Mouse (Mus musculus): ENCODE measurements at regions not wholly inside any gene's neighbourhood (a gene's known extent, or its start where the extent isn't known, plus 50 kb on each side); places are given as distances from the start of the nearest gene placed in this dataset.

DNA sequence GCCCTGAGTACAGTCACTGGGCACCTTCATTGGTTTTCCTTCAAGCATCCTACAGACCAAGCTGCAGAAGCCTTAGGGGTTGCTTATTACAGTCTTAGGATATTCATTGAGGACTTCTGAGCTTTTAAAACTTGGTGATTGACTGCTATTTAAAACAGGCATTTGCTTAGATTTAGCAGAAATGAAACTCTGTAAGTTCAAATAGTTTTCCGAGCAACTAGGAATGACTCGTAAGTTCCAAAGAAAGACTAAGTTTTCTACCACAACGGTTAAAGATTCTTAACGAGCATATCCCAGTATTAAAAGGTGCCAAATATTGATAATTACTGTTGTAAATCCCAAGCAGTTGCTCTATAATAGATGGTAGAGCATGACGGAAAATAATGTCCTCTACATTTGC, 71.3 kb upstream of the Ankrd50 start:
- H3K9me3 ChIP-seq (ENCODE audit: control insufficient read depth, low read length) = no peaks in the 10 kb centered on the region
- no peak overlapping the region for H3K4me3 ChIP-seq (replicated peaks; ENCODE audit: low read length)
- H3K27ac ChIP-seq (replicated peaks; ENCODE audit: low read depth, low read length) = no peak overlapping the region
- no peaks in the 10 kb centered on the region for H3K27me3 ChIP-seq (ENCODE audit: control insufficient read depth, insufficient read depth, low read length)
- H3K4me1 ChIP-seq (ENCODE audit: control insufficient read depth, insufficient read depth, low read length) = no peaks in the 10 kb centered on the region
- no peaks in the 10 kb centered on the region for H3K36me3 ChIP-seq (ENCODE audit: control insufficient read depth, insufficient read depth, low read length)
- ATAC-seq (ENCODE audit: low FRiP score, low read depth) (no peak), DNase-seq (ENCODE audit: low spot score) (no peak)
- 76% methylated on average over 5 of the region's 5 CpGs for WGBS
- no peak overlapping the region for H3K4me2 ChIP-seq (replicated peaks; ENCODE audit: low read depth, low read length, severe bottlenecking)
- no peak overlapping the region for H3K9ac ChIP-seq (ENCODE audit: low read depth, low read length, severe bottlenecking)
- TF ChIP-seq POLR2A (IDR thresholded peaks at IDR 0.05; ENCODE audit: borderline replicate concordance, extremely low read depth, insufficient read depth, insufficient read length) = no peak

GRCm38 (mm10) chr3:38553470-38554043, 68.9 kb upstream of the Ankrd50 start:
- H3K9ac ChIP-seq (ENCODE audit: low read depth, low read length, severe bottlenecking) = no peak overlapping the region
- TF ChIP-seq POLR2A (IDR thresholded peaks at IDR 0.05; ENCODE audit: borderline replicate concordance, extremely low read depth, insufficient read depth, insufficient read length) = no peak
- no peaks in the 10 kb centered on the region for H3K27me3 ChIP-seq (ENCODE audit: control insufficient read depth, insufficient read depth, low read length)
- no peaks in the 10 kb centered on the region for H3K4me1 ChIP-seq (ENCODE audit: control insufficient read depth, insufficient read depth, low read length)
- H3K4me3 ChIP-seq (replicated peaks; ENCODE audit: low read length) = no peak overlapping the region
- no peak for ATAC-seq (ENCODE audit: low FRiP score, low read depth)
- no peak for DNase-seq (ENCODE audit: low spot score)
- no peak overlapping the region for H3K27ac ChIP-seq (replicated peaks; ENCODE audit: low read depth, low read length)
- no peaks in the 10 kb centered on the region for H3K9me3 ChIP-seq (ENCODE audit: control insufficient read depth, low read length)
- H3K4me2 ChIP-seq (replicated peaks; ENCODE audit: low read depth, low read length, severe bottlenecking) = no peak overlapping the region
- 87% methylated on average over 4 of the region's 4 CpGs for WGBS
- no peaks in the 10 kb centered on the region for H3K36me3 ChIP-seq (ENCODE audit: control insufficient read depth, insufficient read depth, low read length)

DNA sequence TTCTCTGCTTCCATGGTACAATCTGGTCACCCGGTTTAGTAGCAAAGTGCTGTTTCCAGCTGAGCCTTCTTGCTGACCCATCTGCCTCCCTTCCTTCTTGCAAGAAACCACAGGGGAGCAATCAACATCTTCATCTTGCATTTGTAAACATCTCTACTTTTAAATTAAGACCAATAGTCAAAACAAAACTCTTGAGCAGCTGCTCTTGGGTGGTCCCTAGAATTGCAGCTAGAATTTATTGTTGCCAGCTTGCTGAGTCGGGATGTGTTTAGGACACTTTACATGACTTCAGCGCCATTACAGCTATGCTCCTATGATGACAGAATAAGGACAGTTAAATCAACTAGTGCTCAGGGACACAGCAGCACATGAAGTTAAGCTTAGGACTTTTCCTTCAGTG, 62.4 kb upstream of the Ankrd50 start:
- no peak for ATAC-seq (ENCODE audit: low FRiP score, low read depth)
- no peaks in the 10 kb centered on the region for H3K27me3 ChIP-seq (ENCODE audit: control insufficient read depth, insufficient read depth, low read length)
- H3K9me3 ChIP-seq (ENCODE audit: control insufficient read depth, low read length) = no peaks in the 10 kb centered on the region
- no peak overlapping the region for H3K4me3 ChIP-seq (replicated peaks; ENCODE audit: low read length)
- H3K9ac ChIP-seq (ENCODE audit: low read depth, low read length, severe bottlenecking) = no peak overlapping the region
- WGBS = 54% methylated on average over 3 of the region's 3 CpGs
- no peak for TF ChIP-seq POLR2A (IDR thresholded peaks at IDR 0.05; ENCODE audit: borderline replicate concordance, extremely low read depth, insufficient read depth, insufficient read length)
- no peak overlapping the region for H3K4me2 ChIP-seq (replicated peaks; ENCODE audit: low read depth, low read length, severe bottlenecking)
- no peak for DNase-seq (ENCODE audit: low spot score)
- H3K4me1 ChIP-seq (ENCODE audit: control insufficient read depth, insufficient read depth, low read length) = no peaks in the 10 kb centered on the region
- H3K36me3 ChIP-seq (ENCODE audit: control insufficient read depth, insufficient read depth, low read length) = no peaks in the 10 kb centered on the region
- no peak overlapping the region for H3K27ac ChIP-seq (replicated peaks; ENCODE audit: low read depth, low read length)

DNA sequence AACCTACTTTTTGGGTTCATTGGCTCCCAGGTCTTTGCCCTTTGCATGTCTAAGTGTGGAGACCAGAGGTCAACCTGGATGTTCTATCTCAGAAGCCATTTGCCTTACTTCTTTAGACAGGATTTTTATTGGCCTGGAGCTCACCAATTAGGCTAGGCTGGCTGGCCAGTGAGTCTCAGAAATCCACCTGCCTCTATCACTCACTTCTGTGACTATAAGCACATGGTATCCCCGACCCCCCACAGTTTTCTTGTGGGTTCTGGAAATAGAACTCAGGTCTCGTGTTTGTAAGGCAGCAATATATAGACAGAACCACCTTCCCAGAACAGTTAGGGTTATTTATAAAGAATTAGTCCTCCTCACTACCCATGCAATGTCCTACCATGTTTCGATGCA, 60.9 kb upstream of the Ankrd50 start:
- TF ChIP-seq POLR2A (IDR thresholded peaks at IDR 0.05; ENCODE audit: borderline replicate concordance, extremely low read depth, insufficient read depth, insufficient read length) = no peak
- no peak overlapping the region for H3K4me3 ChIP-seq (replicated peaks; ENCODE audit: low read length)
- no peaks in the 10 kb centered on the region for H3K9me3 ChIP-seq (ENCODE audit: control insufficient read depth, low read length)
- ATAC-seq (ENCODE audit: low FRiP score, low read depth) (no peak), DNase-seq (ENCODE audit: low spot score) (no peak)
- H3K9ac ChIP-seq (ENCODE audit: low read depth, low read length, severe bottlenecking) = no peak overlapping the region
- no peaks in the 10 kb centered on the region for H3K27me3 ChIP-seq (ENCODE audit: control insufficient read depth, insufficient read depth, low read length)
- WGBS = 72% methylated on average over 3 of the region's 3 CpGs
- H3K4me2 ChIP-seq (replicated peaks; ENCODE audit: low read depth, low read length, severe bottlenecking) = no peak overlapping the region
- no peaks in the 10 kb centered on the region for H3K36me3 ChIP-seq (ENCODE audit: control insufficient read depth, insufficient read depth, low read length)
- no peak overlapping the region for H3K27ac ChIP-seq (replicated peaks; ENCODE audit: low read depth, low read length)
- H3K4me1 ChIP-seq (ENCODE audit: control insufficient read depth, insufficient read depth, low read length) = no peaks in the 10 kb centered on the region

GRCm38 (mm10) chr3:38544718-38545500, 60.3 kb upstream of the Ankrd50 start:
- ATAC-seq (ENCODE audit: low FRiP score, low read depth) (no peak), DNase-seq (ENCODE audit: low spot score) (no peak)
- Histone ChIP-seq H3K4me1 (ENCODE audit: control insufficient read depth, insufficient read depth, low read length) (no peaks in the 10 kb centered on the region), H3K9me3 (ENCODE audit: control insufficient read depth, low read length) (no peaks in the 10 kb centered on the region), H3K27ac (replicated peaks; ENCODE audit: low read depth, low read length) (no peak overlapping the region), H3K4me2 (replicated peaks; ENCODE audit: low read depth, low read length, severe bottlenecking) (no peak overlapping the region), H3K36me3 (ENCODE audit: control insufficient read depth, insufficient read depth, low read length) (no peaks in the 10 kb centered on the region), H3K9ac (ENCODE audit: low read depth, low read length, severe bottlenecking) (no peak overlapping the region), H3K27me3 (ENCODE audit: control insufficient read depth, insufficient read depth, low read length) (no peaks in the 10 kb centered on the region), H3K4me3 (replicated peaks; ENCODE audit: low read length) (no peak overlapping the region)
- TF ChIP-seq POLR2A (IDR thresholded peaks at IDR 0.05; ENCODE audit: borderline replicate concordance, extremely low read depth, insufficient read depth, insufficient read length) = no peak
- 85% methylated on average over 4 of the region's 4 CpGs for WGBS

All from limb, embryonic 14.5 days (tissue).